Mouse (Mus musculus) kidney, adult 2 months (tissue): ENCODE measurements around the gene Rpp25.

Experiments used
- CTCF ChIP-seq: fragments of 200-500 bp; conservative IDR thresholded peaks from 2 replicates; pipeline ENCODE4 v1.5.1; 2011; ENCODE audit warnings: low read depth, mild to moderate bottlenecking, control low read depth, low read length, moderate library complexity, mixed read lengths; ENCODE audit not compliant: insufficient read depth, insufficient read length
- POLR2A ChIP-seq: fragments of 200-500 bp; IDR thresholded peaks from one replicate; pipeline ENCODE4 v1.6.1; 2011; ENCODE audit warnings: low read depth, low read length, control low read depth

DNA sequence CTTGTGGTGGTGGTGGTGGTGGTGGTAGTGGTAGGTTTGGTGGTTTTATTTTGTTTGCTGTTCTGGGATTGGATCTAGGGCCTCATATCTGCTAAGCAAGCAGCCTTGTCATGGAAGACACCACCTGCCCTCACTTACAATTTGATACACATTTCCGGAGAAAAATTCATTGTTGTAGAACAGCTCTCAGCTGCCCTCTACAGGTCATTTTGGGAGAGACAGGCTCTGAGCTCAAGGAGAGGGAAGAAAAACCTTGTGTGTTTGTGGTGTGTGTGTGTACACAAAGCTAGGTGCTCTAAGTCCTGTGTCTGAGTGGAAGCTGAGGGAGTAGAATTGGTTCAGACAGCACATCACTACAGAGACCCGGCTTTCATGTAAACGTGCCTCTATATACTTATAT, 13.3 kb downstream of the Rpp25 start:
- TF ChIP-seq CTCF (peak; percentile 57), POLR2A (no peak)
